Mouse (Mus musculus): ENCODE data around the gene Mtg1. TPM values are rescaled to one million over a fixed set of nuclear protein-coding genes. Genes with fewer than 3 reads are reported as not detected.

Gene Mtg1
- polyA plus RNA-seq, 1 experiment from 2014 or later: 21.7 TPM

- Histone ChIP-seq H3K27me3 (ENCODE audit: control insufficient read depth, insufficient read depth, low read length) (no peaks in the 10 kb centered on the region), H3K36me3 (ENCODE audit: control insufficient read depth, insufficient read depth, low read length) (no peaks in the 10 kb centered on the region), H3K4me3 (ENCODE audit: low read depth, low read length) (no peak overlapping the region), H3K27ac (ENCODE audit: low read depth, low read length) (no peak overlapping the region), H3K4me1 (ENCODE audit: control insufficient read depth, insufficient read depth, low read length) (no peaks in the 10 kb centered on the region), H3K9me3 (ENCODE audit: control insufficient read depth, low read length) (no peaks in the 10 kb centered on the region), H3K9ac (ENCODE audit: low read length) (no peak overlapping the region), H3K4me2 (ENCODE audit: low read depth) (no peak overlapping the region)
- DNase-seq (ENCODE audit: low spot score) (no peak), ATAC-seq (ENCODE audit: insufficient read depth, low FRiP score, low TSS enrichment) (no peak)
- 86% methylated on average over 1 of the region's 1 CpGs for WGBS
These were observed 53.1 kb downstream of the Mtg1 start for GRCm38 (mm10) chr7:140190435-140190834.

- DNase-seq (ENCODE audit: low spot score) (no peak), ATAC-seq (ENCODE audit: insufficient read depth, low FRiP score, low TSS enrichment) (no peak)
- Histone ChIP-seq H3K9ac (ENCODE audit: low read length) (no peak overlapping the region), H3K27me3 (ENCODE audit: control insufficient read depth, insufficient read depth, low read length) (no peaks in the 10 kb centered on the region), H3K4me1 (ENCODE audit: control insufficient read depth, insufficient read depth, low read length) (no peaks in the 10 kb centered on the region), H3K9me3 (ENCODE audit: control insufficient read depth, low read length) (no peaks in the 10 kb centered on the region), H3K36me3 (ENCODE audit: control insufficient read depth, insufficient read depth, low read length) (no peaks in the 10 kb centered on the region), H3K27ac (ENCODE audit: low read depth, low read length) (no peak overlapping the region), H3K4me3 (ENCODE audit: low read depth, low read length) (no peak overlapping the region), H3K4me2 (ENCODE audit: low read depth) (no peak overlapping the region)
- WGBS: 59% methylated on average over 2 of the region's 2 CpGs
These were observed 55.1 kb downstream of the Mtg1 start for GRCm38 (mm10) chr7:140192445-140192844.

GRCm38 (mm10) chr7:140192851-140193250 is 55.5 kb downstream of the Mtg1 start:
- no peaks in the 10 kb centered on the region for H3K9me3 ChIP-seq (ENCODE audit: control insufficient read depth, low read length)
- ATAC-seq (ENCODE audit: insufficient read depth, low FRiP score, low TSS enrichment) (no peak), DNase-seq (ENCODE audit: low spot score) (no peak)
- H3K27ac ChIP-seq (ENCODE audit: low read depth, low read length): no peak overlapping the region
- no peaks in the 10 kb centered on the region for H3K36me3 ChIP-seq (ENCODE audit: control insufficient read depth, insufficient read depth, low read length)
- no peak overlapping the region for H3K4me2 ChIP-seq (ENCODE audit: low read depth)
- no peak overlapping the region for H3K9ac ChIP-seq (ENCODE audit: low read length)
- no peaks in the 10 kb centered on the region for H3K27me3 ChIP-seq (ENCODE audit: control insufficient read depth, insufficient read depth, low read length)
- WGBS: 83% methylated on average over 2 of the region's 2 CpGs
- H3K4me3 ChIP-seq (ENCODE audit: low read depth, low read length): no peak overlapping the region
- no peaks in the 10 kb centered on the region for H3K4me1 ChIP-seq (ENCODE audit: control insufficient read depth, insufficient read depth, low read length)

DNA sequence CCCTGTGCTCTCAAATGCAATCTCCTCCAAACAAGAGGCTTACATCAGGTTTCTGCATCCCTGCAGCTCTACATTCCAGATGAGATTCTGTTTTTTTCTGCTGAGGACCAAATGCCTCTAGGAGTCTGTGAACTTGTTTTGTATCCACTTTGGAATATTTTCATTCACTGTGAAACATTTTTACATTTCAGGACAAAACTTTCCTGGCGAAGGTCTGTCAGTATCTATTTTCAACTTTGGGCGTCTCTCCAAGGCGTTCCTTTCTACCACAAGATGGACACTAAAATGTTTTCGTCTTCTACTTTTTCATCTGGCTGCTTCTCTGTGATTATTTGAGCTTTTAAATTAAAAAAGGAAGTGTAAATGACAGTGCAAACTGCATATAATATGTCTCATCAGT is 56.7 kb downstream of the Mtg1 start:
- DNase-seq (ENCODE audit: low spot score) (no peak), ATAC-seq (ENCODE audit: insufficient read depth, low FRiP score, low TSS enrichment) (no peak)
- no peaks in the 10 kb centered on the region for H3K4me1 ChIP-seq (ENCODE audit: control insufficient read depth, insufficient read depth, low read length)
- H3K4me2 ChIP-seq (ENCODE audit: low read depth): no peak overlapping the region
- no peak overlapping the region for H3K27ac ChIP-seq (ENCODE audit: low read depth, low read length)
- no peak overlapping the region for H3K4me3 ChIP-seq (ENCODE audit: low read depth, low read length)
- H3K9ac ChIP-seq (ENCODE audit: low read length): no peak overlapping the region
- 90% methylated on average over 4 of the region's 4 CpGs for WGBS
- no peaks in the 10 kb centered on the region for H3K27me3 ChIP-seq (ENCODE audit: control insufficient read depth, insufficient read depth, low read length)
- no peaks in the 10 kb centered on the region for H3K9me3 ChIP-seq (ENCODE audit: control insufficient read depth, low read length)
- H3K36me3 ChIP-seq (ENCODE audit: control insufficient read depth, insufficient read depth, low read length): no peaks in the 10 kb centered on the region

GRCm38 (mm10) chr7:140196002-140196401 is 58.6 kb downstream of the Mtg1 start:
- DNase-seq (ENCODE audit: low spot score) (no peak), ATAC-seq (ENCODE audit: insufficient read depth, low FRiP score, low TSS enrichment) (no peak)
- H3K27ac ChIP-seq (ENCODE audit: low read depth, low read length): no peak overlapping the region
- H3K4me3 ChIP-seq (ENCODE audit: low read depth, low read length): no peak overlapping the region
- no peak overlapping the region for H3K9ac ChIP-seq (ENCODE audit: low read length)
- H3K4me2 ChIP-seq (ENCODE audit: low read depth): no peak overlapping the region
- H3K9me3 ChIP-seq (ENCODE audit: control insufficient read depth, low read length): no peaks in the 10 kb centered on the region
- 87% methylated on average over 8 of the region's 8 CpGs for WGBS
- H3K36me3 ChIP-seq (ENCODE audit: control insufficient read depth, insufficient read depth, low read length): no peaks in the 10 kb centered on the region
- H3K4me1 ChIP-seq (ENCODE audit: control insufficient read depth, insufficient read depth, low read length): no peaks in the 10 kb centered on the region
- no peaks in the 10 kb centered on the region for H3K27me3 ChIP-seq (ENCODE audit: control insufficient read depth, insufficient read depth, low read length)

Other genes with a start within 250 kb of the Mtg1 start
- 1.2 TPM in 2 replicates for gene Kndc1, start 242.9 kb upstream of the Mtg1 start, polyA plus RNA-seq (2014; fragmentation: Nextera tagmentation; extraction: Ambion mirVana)
- gene Utf1, start 193.8 kb upstream of the Mtg1 start, polyA plus RNA-seq (2014; fragmentation: Nextera tagmentation; extraction: Ambion mirVana): not detected in 2 replicates
- gene 6430531B16Rik, start 158.8 kb upstream of the Mtg1 start, polyA plus RNA-seq (2014; fragmentation: Nextera tagmentation; extraction: Ambion mirVana): 0.51 TPM in 1 of 2 replicates, not detected in the other
- gene Adam8, start 145.0 kb upstream of the Mtg1 start, polyA plus RNA-seq (2014; fragmentation: Nextera tagmentation; extraction: Ambion mirVana): 2.0 and 3.0 TPM in 2 replicates
- gene Zfp511, start 101.2 kb upstream of the Mtg1 start, polyA plus RNA-seq (2014; fragmentation: Nextera tagmentation; extraction: Ambion mirVana): 39.6 and 47.7 TPM in 2 replicates
- gene Tubgcp2, start 100.9 kb upstream of the Mtg1 start, polyA plus RNA-seq (2014; fragmentation: Nextera tagmentation; extraction: Ambion mirVana): 73.9 and 83.4 TPM in 2 replicates
- gene Msx3, start 88.5 kb upstream of the Mtg1 start, polyA plus RNA-seq (2014; fragmentation: Nextera tagmentation; extraction: Ambion mirVana): 93.7 and 103 TPM in 2 replicates
- gene Caly, start 55.0 kb upstream of the Mtg1 start, polyA plus RNA-seq (2014; fragmentation: Nextera tagmentation; extraction: Ambion mirVana): 9.4 and 11.4 TPM in 2 replicates
- not detected in 2 replicates for gene Prap1, start 44.2 kb upstream of the Mtg1 start, polyA plus RNA-seq (2014; fragmentation: Nextera tagmentation; extraction: Ambion mirVana)
- 12.8 and 13.1 TPM in 2 replicates for gene Fuom, start 35.1 kb upstream of the Mtg1 start, polyA plus RNA-seq (2014; fragmentation: Nextera tagmentation; extraction: Ambion mirVana)
- 15.6 and 16.1 TPM in 2 replicates for gene Paox, start 21.8 kb upstream of the Mtg1 start, polyA plus RNA-seq (2014; fragmentation: Nextera tagmentation; extraction: Ambion mirVana)
- gene Echs1, start 21.1 kb upstream of the Mtg1 start, polyA plus RNA-seq (2014; fragmentation: Nextera tagmentation; extraction: Ambion mirVana): 160 and 162 TPM in 2 replicates
- gene Sprn, start 17.3 kb downstream of the Mtg1 start, polyA plus RNA-seq (2014; fragmentation: Nextera tagmentation; extraction: Ambion mirVana): 0.72 and 1.2 TPM in 2 replicates
- not detected in 2 replicates for gene Olfr522, start 27.2 kb downstream of the Mtg1 start, polyA plus RNA-seq (2014; fragmentation: Nextera tagmentation; extraction: Ambion mirVana)
- gene Olfr523, start 35.7 kb downstream of the Mtg1 start, polyA plus RNA-seq (2014; fragmentation: Nextera tagmentation; extraction: Ambion mirVana): not detected in 2 replicates
- not detected in 2 replicates for gene Olfr524, start 68.4 kb downstream of the Mtg1 start, polyA plus RNA-seq (2014; fragmentation: Nextera tagmentation; extraction: Ambion mirVana)
- gene Cd163l1, start 80.7 kb downstream of the Mtg1 start, polyA plus RNA-seq (2014; fragmentation: Nextera tagmentation; extraction: Ambion mirVana): not detected in 2 replicates
- not detected in 2 replicates for gene 5830411N06Rik, start 109.7 kb downstream of the Mtg1 start, polyA plus RNA-seq (2014; fragmentation: Nextera tagmentation; extraction: Ambion mirVana)
- not detected in 2 replicates for gene Olfr525, start 183.3 kb downstream of the Mtg1 start, polyA plus RNA-seq (2014; fragmentation: Nextera tagmentation; extraction: Ambion mirVana)
- gene Olfr527, start 196.5 kb downstream of the Mtg1 start, polyA plus RNA-seq (2014; fragmentation: Nextera tagmentation; extraction: Ambion mirVana): not detected in 2 replicates
- gene Olfr60, start 224.1 kb downstream of the Mtg1 start, polyA plus RNA-seq (2014; fragmentation: Nextera tagmentation; extraction: Ambion mirVana): not detected in 2 replicates
- gene Olfr530, start 238.8 kb downstream of the Mtg1 start, polyA plus RNA-seq (2014; fragmentation: Nextera tagmentation; extraction: Ambion mirVana): not detected in 2 replicates

Data from neural tube, embryonic 11.5 days (tissue).